Mouse (Mus musculus) liver, embryonic 11.5 days (tissue): ENCODE data around the gene Rnf157. TPM values are rescaled to one million over a fixed set of nuclear protein-coding genes. Genes with fewer than 3 reads are reported as not detected.
"Not testable (repeated sequence)": the region's sequence is repeated elsewhere in the genome, so short reads cannot be mapped to it uniquely, and the experiment has no call there.

Experiments used
- ATAC-seq: fragments of 200-750 bp; cut with Nextera tagmentation; replicated peaks from 2 replicates; pipeline ENCODE4 v1.8.0; 2017; ENCODE audit warnings: moderate number of reproducible peaks, mild to moderate bottlenecking, moderate TSS enrichment, moderate library complexity; ENCODE audit not compliant: low FRiP score
- DNase-seq: peaks from one replicate; pipeline ENCODE4 v3.0.0-alpha.2; 2017; ENCODE audit warnings: low spot score
- H3K27ac ChIP-seq: fragments of 300-500 bp; sonication (generic); 2 replicates; pipeline ENCODE4 v1.5.1; 2014; ENCODE audit warnings: mild to moderate bottlenecking, low read depth, low read length, control low read depth
- H3K27me3 ChIP-seq: fragments of 300-500 bp; sonication (generic); replicated peaks from 2 replicates; pipeline ENCODE4 v1.6.1; 2014; ENCODE audit warnings: low read length, mixed read lengths; ENCODE audit not compliant: control insufficient read depth, insufficient read depth
- H3K36me3 ChIP-seq: fragments of 300-500 bp; sonication (generic); 2 replicates; pipeline ENCODE4 v1.6.1; 2014; ENCODE audit warnings: mild to moderate bottlenecking, low read length, moderate library complexity, mixed read lengths; ENCODE audit not compliant: control insufficient read depth, insufficient read depth
- H3K4me1 ChIP-seq: fragments of 300-500 bp; sonication (generic); replicated peaks from 2 replicates; pipeline ENCODE4 v1.6.1; 2014; ENCODE audit warnings: low read length, mixed read lengths; ENCODE audit not compliant: control insufficient read depth, insufficient read depth
- H3K4me2 ChIP-seq: fragments of 300-500 bp; sonication (generic); 2 replicates; pipeline ENCODE4 v1.6.1; 2014; ENCODE audit warnings: mild to moderate bottlenecking, control low read depth, moderate library complexity
- H3K4me3 ChIP-seq: fragments of 300-500 bp; sonication (generic); 2 replicates; pipeline ENCODE4 v1.5.1; 2014; ENCODE audit warnings: low read depth, low read length, control low read depth
- H3K9ac ChIP-seq: fragments of 300-500 bp; sonication (generic); 2 replicates; pipeline ENCODE4 v1.6.1; 2014; ENCODE audit warnings: low read depth, low read length, control low read depth
- H3K9me3 ChIP-seq: fragments of 300-500 bp; sonication (generic); 2 replicates; pipeline ENCODE4 v1.6.1; 2016; ENCODE audit warnings: low read length, inconsistent platforms, mixed read lengths; ENCODE audit not compliant: control insufficient read depth
- WGBS: fragments of 180-500 bp; shearing (Covaris S2); extraction: QIAGEN DNeasy Blood & Tissue Kit; methylation state at CpG from one replicate; pipeline ENCODE4 v1.1.7; 2014; 5-methylcytosine and 5-hydroxymethylcytosine counted together
- polyA plus RNA-seq: library from polyadenylated mRNA; unstranded; fragments of >200 nt; fragmentation: Nextera tagmentation; extraction: Ambion mirVana; gene quantifications from 2 replicates; pipeline ENCODE4 v1.2.1, GENCODE M21; 2014

Rnf157 gene
- polyA plus RNA-seq, 1 experiment from 2014 or later = 6.8 TPM

GRCm38 (mm10) chr11:116366124-116366523, 46.7 kb downstream of the Rnf157 start:
- 0 out of 2 replicates have a peak, but pooled peaks cover 2% of the 10 kb centered on the region for H3K27me3 ChIP-seq
- H3K4me2 ChIP-seq = no peak overlapping the region
- H3K4me3 ChIP-seq = no peak overlapping the region
- H3K9ac ChIP-seq = no peak overlapping the region
- no peak for DNase-seq
- H3K36me3 ChIP-seq = no peaks in the 10 kb centered on the region
- no peaks in the 10 kb centered on the region for H3K9me3 ChIP-seq
- peaks cover 22% of the 10 kb centered on the region for H3K4me1 ChIP-seq
- no peak for ATAC-seq
- no peak overlapping the region for H3K27ac ChIP-seq
- 66% methylated on average over 2 of the region's 2 CpGs for WGBS

GRCm38 (mm10) chr11:116365432-116365831, 47.4 kb downstream of the Rnf157 start:
- DNase-seq (no peak), ATAC-seq (no peak)
- H3K36me3 ChIP-seq = no peaks in the 10 kb centered on the region
- 0 out of 2 replicates have a peak, but pooled peaks cover 2% of the 10 kb centered on the region for H3K27me3 ChIP-seq
- H3K4me1 ChIP-seq = peaks cover 20% of the 10 kb centered on the region
- H3K4me3 ChIP-seq = no peak overlapping the region
- H3K9me3 ChIP-seq = no peaks in the 10 kb centered on the region
- no peak overlapping the region for H3K27ac ChIP-seq
- no peak overlapping the region for H3K4me2 ChIP-seq
- 78% methylated on average over 13 of the region's 13 CpGs for WGBS
- H3K9ac ChIP-seq = no peak overlapping the region

- no peaks in the 10 kb centered on the region for H3K36me3 ChIP-seq
- H3K9ac ChIP-seq = no peak overlapping the region
- 59% methylated on average over 11 of the region's 11 CpGs for WGBS
- H3K4me3 ChIP-seq = no peak overlapping the region
- H3K27ac ChIP-seq = no peak overlapping the region
- H3K27me3 ChIP-seq = peaks cover 2% of the 10 kb centered on the region; the same call in 1 of the 2 replicates
- H3K4me1 ChIP-seq = peaks cover 8% of the 10 kb centered on the region; the same call in 1 of the 2 replicates
- no peak for DNase-seq
- H3K9me3 ChIP-seq = no peaks in the 10 kb centered on the region
- no peak overlapping the region for H3K4me2 ChIP-seq
- no peak for ATAC-seq
Observed at GRCm38 (mm10) chr11:116362015-116362414, 50.8 kb downstream of the Rnf157 start.

GRCm38 (mm10) chr11:116360915-116361314, 51.9 kb downstream of the Rnf157 start:
- not testable (repeated sequence) for H3K27me3 ChIP-seq, H3K9me3 ChIP-seq, H3K4me2 ChIP-seq, DNase-seq, H3K4me1 ChIP-seq, H3K36me3 ChIP-seq, H3K27ac ChIP-seq, H3K9ac ChIP-seq, H3K4me3 ChIP-seq, ATAC-seq
- 94% methylated on average over 5 of the region's 5 CpGs for WGBS

- DNase-seq (no peak), ATAC-seq (no peak)
- H3K36me3 ChIP-seq = peaks cover 2% of the 10 kb centered on the region; the same call in 1 of the 2 replicates
- WGBS = 89% methylated on average over 12 of the region's 12 CpGs
- peaks cover 2% of the 10 kb centered on the region for H3K27me3 ChIP-seq
- no peak overlapping the region for H3K4me2 ChIP-seq
- no peak overlapping the region for H3K4me3 ChIP-seq
- H3K9me3 ChIP-seq = no peaks in the 10 kb centered on the region
- no peak overlapping the region for H3K9ac ChIP-seq
- no peak overlapping the region for H3K27ac ChIP-seq
- 0 out of 2 replicates have a peak, but pooled peaks cover 3% of the 10 kb centered on the region for H3K4me1 ChIP-seq
Observed at GRCm38 (mm10) chr11:116359652-116360051, 53.2 kb downstream of the Rnf157 start.

- 0 out of 2 replicates have a peak, but pooled peaks cover 3% of the 10 kb centered on the region for H3K4me1 ChIP-seq
- DNase-seq (no peak), ATAC-seq (no peak)
- 71% methylated on average over 15 of the region's 15 CpGs for WGBS
- no peak overlapping the region for H3K4me3 ChIP-seq
- no peak overlapping the region for H3K4me2 ChIP-seq
- no peaks in the 10 kb centered on the region for H3K9me3 ChIP-seq
- peaks cover 2% of the 10 kb centered on the region; the same call in 1 of the 2 replicates for H3K36me3 ChIP-seq
- no peak overlapping the region for H3K9ac ChIP-seq
- H3K27ac ChIP-seq = no peak overlapping the region
- H3K27me3 ChIP-seq = peaks cover 2% of the 10 kb centered on the region
Observed at GRCm38 (mm10) chr11:116358926-116359637, 53.8 kb downstream of the Rnf157 start.

GRCm38 (mm10) chr11:116354521-116354920, 58.3 kb downstream of the Rnf157 start:
- DNase-seq = no peak
- Histone ChIP-seq H3K9me3 (no peaks in the 10 kb centered on the region), H3K4me1 (0 out of 2 replicates have a peak, but pooled peaks cover 3% of the 10 kb centered on the region), H3K27me3 (no peaks in the 10 kb centered on the region; the same call in none of the 2 replicates), H3K36me3 (peaks cover 2% of the 10 kb centered on the region; the same call in 1 of the 2 replicates), H3K4me2 (no peak overlapping the region), H3K4me3 (no peak overlapping the region), H3K9ac (no peak overlapping the region), H3K27ac (no peak overlapping the region)
- no peak for ATAC-seq
- 59% methylated on average over 17 of the region's 17 CpGs for WGBS

- Histone ChIP-seq H3K36me3 (peaks cover 2% of the 10 kb centered on the region; the same call in 1 of the 2 replicates), H3K4me2 (no peak overlapping the region), H3K9ac (no peak overlapping the region), H3K4me3 (no peak overlapping the region), H3K27me3 (no peaks in the 10 kb centered on the region; the same call in 1 of the 2 replicates), H3K4me1 (no peaks in the 10 kb centered on the region), H3K9me3 (no peaks in the 10 kb centered on the region), H3K27ac (no peak overlapping the region)
- 87% methylated on average over 8 of the region's 8 CpGs for WGBS
- ATAC-seq (no peak), DNase-seq (no peak)
Observed at GRCm38 (mm10) chr11:116353535-116353934, 59.3 kb downstream of the Rnf157 start.

- peaks cover 2% of the 10 kb centered on the region; the same call in 1 of the 2 replicates for H3K36me3 ChIP-seq
- no peak for DNase-seq
- H3K27me3 ChIP-seq = no peaks in the 10 kb centered on the region; the same call in 1 of the 2 replicates
- no peak overlapping the region for H3K27ac ChIP-seq
- H3K4me1 ChIP-seq = no peaks in the 10 kb centered on the region
- no peak overlapping the region for H3K4me3 ChIP-seq
- H3K9ac ChIP-seq = no peak overlapping the region
- no peaks in the 10 kb centered on the region for H3K9me3 ChIP-seq
- no peak for ATAC-seq
- H3K4me2 ChIP-seq = no peak overlapping the region
- WGBS = 81% methylated on average over 5 of the region's 5 CpGs
Observed at GRCm38 (mm10) chr11:116351294-116351693, 61.5 kb downstream of the Rnf157 start.
